In the genomic region with DNA sequence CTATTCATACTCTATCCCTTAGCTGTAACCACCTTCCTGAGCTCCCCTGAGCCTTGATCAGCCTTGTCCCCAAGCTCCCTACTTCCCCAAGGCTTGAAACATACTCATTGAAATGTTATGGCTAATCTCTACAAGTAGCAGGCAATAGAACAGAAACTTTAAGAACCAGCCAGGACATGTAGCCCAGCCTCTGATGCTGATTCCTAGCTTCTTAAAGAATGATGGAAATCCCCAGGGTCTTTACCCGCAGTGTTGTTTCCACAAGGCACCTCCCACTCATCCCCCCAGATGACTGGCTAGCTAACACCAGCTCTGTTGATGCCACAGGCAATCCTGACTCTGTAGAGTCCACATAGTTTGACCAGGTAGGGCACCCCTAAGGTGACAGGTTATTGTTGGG, we compare ENCODE assay signal across 30 mouse cellular contexts. TPM values are rescaled to one million over a fixed set of nuclear protein-coding genes. Genes with fewer than 3 reads are reported as not detected.
"Had no signal": no experiment of that assay in that cellular context is flagged by ENCODE, and none has a peak within 500 bp of the region (broad histone marks: within the 10 kb centered on the region; RNA-seq: fewer than 3 reads in every experiment).

No protein-coding gene starts in this region.

- DNase-seq: gastrocnemius, postnatal 14 days; gastrocnemius, postnatal 36 days; heart, adult 2 months; heart, postnatal 10 days; heart, postnatal 4 days; kidney, adult 18-20 months; kidney, adult 8-10 months; kidney, postnatal 10 days; kidney, postnatal 25 days; kidney, postnatal 4 days; liver; liver, embryonic 13.5 days had no signal

- H3K4me1 ChIP-seq: hindbrain, embryonic 12.5 days; intestine, embryonic 15.5 days; liver, embryonic 13.5 days had no signal

- H3K27ac ChIP-seq: heart, adult 2 months; hindbrain, embryonic 10.5 days; hindbrain, embryonic 12.5 days; hindbrain, embryonic 14.5 days; intestine, embryonic 15.5 days; layer of hippocampus, adult 2 months; left cerebral cortex, adult 2 months; limb, embryonic 10.5 days; limb, embryonic 12.5 days; liver, embryonic 13.5 days had no signal

- H3K4me3 ChIP-seq: heart, adult 2 months; hindbrain, embryonic 10.5 days; hindbrain, embryonic 12.5 days; intestine, embryonic 15.5 days; layer of hippocampus, adult 2 months; left cerebral cortex, adult 2 months; limb, embryonic 10.5 days; limb, embryonic 12.5 days; liver, embryonic 13.5 days had no signal

- H3K4me2 ChIP-seq: heart, embryonic 11.5 days; hindbrain, embryonic 12.5 days; hindbrain, embryonic 14.5 days; intestine, embryonic 15.5 days; limb, embryonic 12.5 days; liver, embryonic 11.5 days; liver, embryonic 13.5 days had no signal

- H3K9ac ChIP-seq: hindbrain, embryonic 12.5 days; hindbrain, embryonic 14.5 days; intestine, embryonic 15.5 days; limb, embryonic 12.5 days; liver, embryonic 13.5 days had no signal

- H3K9me3 ChIP-seq: hindbrain, embryonic 10.5 days; hindbrain, embryonic 12.5 days; intestine, embryonic 15.5 days; limb, embryonic 10.5 days; limb, embryonic 12.5 days; liver, embryonic 13.5 days had no signal

- H3K36me3 ChIP-seq: hindbrain, embryonic 10.5 days; hindbrain, embryonic 12.5 days; intestine, embryonic 15.5 days; limb, embryonic 10.5 days; limb, embryonic 12.5 days; liver, embryonic 13.5 days had no signal

- ATAC-seq: hindbrain, embryonic 16.5 days; inflammation-experienced regulatory T-cells, adult 6 months; intestine, embryonic 15.5 days; intestine, postnatal 0 days had no signal

- H3K27me3 ChIP-seq: hindbrain, embryonic 12.5 days; intestine, embryonic 15.5 days; liver, embryonic 13.5 days had no signal

RNA-seq across cellular contexts. Expression of a gene that starts 9.3 kb away (rescaled TPM):
- polyA plus RNA-seq: gonadal fat pad, adult 2 months; heart, adult 2 months; heart, embryonic 11.5 days; heart, embryonic 14.5 days; hindbrain, embryonic 10.5 days; hindbrain, embryonic 12.5 days; hindbrain, embryonic 14.5 days; hindbrain, embryonic 16.5 days; inflammation-experienced regulatory T-cells, adult 6 months; intestine, embryonic 15.5 days; intestine, postnatal 0 days; kidney, embryonic 14.5 days; kidney, embryonic 16.5 days; limb, embryonic 10.5 days; limb, embryonic 12.5 days; liver, embryonic 11.5 days; liver, embryonic 13.5 days had no signal

RNA-seq across cellular contexts. Expression of a gene that starts 11.7 kb away (rescaled TPM):
- polyA plus RNA-seq: gonadal fat pad, adult 2 months; heart, adult 2 months; heart, embryonic 14.5 days; heart, embryonic 16.5 days; hindbrain, embryonic 10.5 days; hindbrain, embryonic 12.5 days; hindbrain, embryonic 14.5 days; hindbrain, embryonic 16.5 days; inflammation-experienced regulatory T-cells, adult 6 months; intestine, embryonic 15.5 days; kidney, embryonic 14.5 days; kidney, embryonic 16.5 days; limb, embryonic 10.5 days; limb, embryonic 12.5 days; liver, embryonic 11.5 days; liver, embryonic 13.5 days had no signal

RNA-seq across cellular contexts. Expression of a gene that starts 50.6 kb away (rescaled TPM):
- polyA plus RNA-seq: inflammation-experienced regulatory T-cells, adult 6 months; kidney, embryonic 14.5 days had no signal
